ENCODE assay signal across 27 mouse cellular contexts in the genomic region with DNA sequence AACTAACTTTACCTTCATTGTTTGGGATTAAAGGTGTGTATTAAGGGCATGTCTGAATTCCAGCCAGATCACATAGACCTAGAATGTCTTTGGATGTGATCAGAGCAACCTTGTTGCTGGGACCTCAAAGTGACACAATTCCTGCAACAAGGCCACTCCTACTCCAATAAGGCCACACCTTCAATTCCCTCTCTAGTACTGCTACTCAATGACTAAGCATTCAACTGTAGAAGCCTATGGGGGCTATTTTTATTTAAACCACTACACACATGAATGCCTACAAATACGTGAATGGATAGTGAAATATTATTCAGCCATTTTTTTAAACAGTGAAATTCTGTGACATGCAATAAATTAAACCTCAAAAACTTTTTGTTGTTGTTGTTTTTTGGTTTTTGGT. TPM values are rescaled to one million over a fixed set of nuclear protein-coding genes. Genes with fewer than 3 reads are reported as not detected.
DNase-seq lines count a peak whose midpoint lies in the region; ATAC-seq and TF ChIP-seq lines count a peak whose summit lies in the region.
"Had no signal": no experiment of that assay in that cellular context is flagged by ENCODE, and none has a peak within 500 bp of the region (broad histone marks: within the 10 kb centered on the region; RNA-seq: fewer than 3 reads in every experiment).

No protein-coding gene starts in this region.

- peak; percentile 53; the same call in 1 of the 2 replicates for ATAC-seq in liver, embryonic 16.5 days (ENCODE audit: low read depth)
- peak; percentile 67; the same call in 1 of the 2 replicates for ATAC-seq in megakaryocyte-erythroid progenitor cell, adult 5-6 weeks (replicated peaks; ENCODE audit: low FRiP score, low TSS enrichment, poor library complexity, severe bottlenecking)
- ATAC-seq in forebrain, postnatal 0 days = no peak
- ATAC-seq: intestine, embryonic 16.5 days; liver, embryonic 12.5 days; midbrain, embryonic 15.5 days had no signal

- DNase-seq in liver = no peak
- DNase-seq in MEL-GATA-1-ER (ENCODE audit: extremely low read depth, low read depth) = peak; percentile 43
- DNase-seq in c-Kit-positive CD71-positive TER-119-positive erythroid progenitor cells, embryonic 14.5 days (ENCODE audit: low spot score) = peak; percentile 25
- no peak for DNase-seq in adrenal gland, postnatal 10 days
- no peak for DNase-seq in forebrain, postnatal 0 days
- DNase-seq in layer of hippocampus, adult 11-12 months (ENCODE audit: low spot score) = no peak
- DNase-seq: adrenal gland, postnatal 14 days; cerebellum, adult 2 months; gastrocnemius, postnatal 14 days; heart, adult 18-20 months; heart, postnatal 4 days; kidney, adult 9 months; kidney, postnatal 10 days; right cerebral cortex, postnatal 25 days had no signal

- no peak overlapping the region for H3K4me2 ChIP-seq in liver, embryonic 16.5 days (ENCODE audit: low read depth, low read length)
- H3K4me2 ChIP-seq in forebrain, postnatal 0 days (ENCODE audit: low read depth) = no peak overlapping the region
- H3K4me2 ChIP-seq: embryonic facial prominence, embryonic 13.5 days; heart, embryonic 11.5 days; hindbrain, embryonic 13.5 days; limb, embryonic 12.5 days; liver, embryonic 12.5 days; lung, embryonic 15.5 days; midbrain, embryonic 15.5 days; stomach, embryonic 15.5 days had no signal

- no peak for TF ChIP-seq CTCF in forebrain, postnatal 0 days (IDR thresholded peaks at IDR 0.05; ENCODE audit: low read depth)

- no peaks in the 10 kb centered on the region; the same call in 1 of the 2 replicates for H3K4me1 ChIP-seq in liver, embryonic 16.5 days (ENCODE audit: control insufficient read depth, low read depth, low read length)
- no peaks in the 10 kb centered on the region for H3K4me1 ChIP-seq in forebrain, postnatal 0 days (ENCODE audit: insufficient read depth)
- H3K4me1 ChIP-seq: embryonic facial prominence, embryonic 13.5 days; hindbrain, embryonic 13.5 days; limb, embryonic 12.5 days; lung, embryonic 15.5 days; midbrain, embryonic 10.5 days; midbrain, embryonic 15.5 days; stomach, embryonic 15.5 days had no signal

- no peak overlapping the region for H3K9ac ChIP-seq in liver, embryonic 16.5 days (ENCODE audit: low read depth, low read length)
- H3K9ac ChIP-seq in forebrain, postnatal 0 days = no peak overlapping the region
- H3K9ac ChIP-seq: embryonic facial prominence, embryonic 13.5 days; hindbrain, embryonic 13.5 days; limb, embryonic 12.5 days; liver, embryonic 12.5 days; lung, embryonic 15.5 days; midbrain, embryonic 15.5 days; stomach, embryonic 15.5 days had no signal

- no peak overlapping the region for H3K4me3 ChIP-seq in liver, embryonic 16.5 days (ENCODE audit: low read depth, low read length)
- no peak overlapping the region for H3K4me3 ChIP-seq in forebrain, postnatal 0 days (ENCODE audit: low read depth, low read length)
- H3K4me3 ChIP-seq: embryonic facial prominence, embryonic 13.5 days; hindbrain, embryonic 13.5 days; limb, embryonic 12.5 days; liver, embryonic 12.5 days; lung, embryonic 15.5 days; midbrain, embryonic 10.5 days; midbrain, embryonic 15.5 days; stomach, embryonic 15.5 days had no signal

- H3K36me3 ChIP-seq in liver, embryonic 16.5 days (ENCODE audit: control insufficient read depth, insufficient read depth) = no peaks in the 10 kb centered on the region
- H3K36me3 ChIP-seq in forebrain, postnatal 0 days (ENCODE audit: insufficient read depth) = no peaks in the 10 kb centered on the region
- H3K36me3 ChIP-seq: embryonic facial prominence, embryonic 13.5 days; hindbrain, embryonic 13.5 days; limb, embryonic 12.5 days; liver, embryonic 12.5 days; lung, embryonic 15.5 days; midbrain, embryonic 10.5 days; midbrain, embryonic 15.5 days; stomach, embryonic 15.5 days had no signal

- H3K9me3 ChIP-seq in liver, embryonic 16.5 days (replicated peaks; ENCODE audit: control insufficient read depth, low read length) = no peaks in the 10 kb centered on the region
- no peaks in the 10 kb centered on the region for H3K9me3 ChIP-seq in forebrain, postnatal 0 days (ENCODE audit: low read length)
- H3K9me3 ChIP-seq: embryonic facial prominence, embryonic 13.5 days; hindbrain, embryonic 13.5 days; limb, embryonic 12.5 days; liver, embryonic 12.5 days; lung, embryonic 15.5 days; midbrain, embryonic 10.5 days; midbrain, embryonic 15.5 days; stomach, embryonic 15.5 days had no signal

- H3K27me3 ChIP-seq in liver, embryonic 16.5 days (ENCODE audit: control insufficient read depth, insufficient read depth, low read depth, low read length) = no peaks in the 10 kb centered on the region
- H3K27me3 ChIP-seq in forebrain, postnatal 0 days (ENCODE audit: insufficient read depth, low read length) = no peaks in the 10 kb centered on the region
- H3K27me3 ChIP-seq: embryonic facial prominence, embryonic 13.5 days; hindbrain, embryonic 13.5 days; limb, embryonic 12.5 days; liver, embryonic 12.5 days; lung, embryonic 15.5 days; midbrain, embryonic 15.5 days; stomach, embryonic 15.5 days had no signal

- 29% methylated on average over 1 of the region's 1 CpGs for WGBS in liver, embryonic 16.5 days (ENCODE audit: insufficient replicate concordance)
- 85% methylated on average over 1 of the region's 1 CpGs for WGBS in forebrain, postnatal 0 days

- no peak overlapping the region for H3K27ac ChIP-seq in liver, embryonic 16.5 days (ENCODE audit: low read length)
- no peak overlapping the region for H3K27ac ChIP-seq in forebrain, postnatal 0 days (ENCODE audit: low read depth, low read length)
- H3K27ac ChIP-seq: embryonic facial prominence, embryonic 13.5 days; hindbrain, embryonic 13.5 days; limb, embryonic 12.5 days; lung, embryonic 15.5 days; midbrain, embryonic 10.5 days; midbrain, embryonic 15.5 days; stomach, embryonic 15.5 days had no signal

RNA-seq across cellular contexts. Expression of gene Smyd4, which starts 28.9 kb away (rescaled TPM):
- polyA plus RNA-seq in liver, embryonic 16.5 days (2015; fragmentation: Nextera tagmentation; extraction: Ambion mirVana) = 4.0 and 4.6 TPM in 2 replicates
- 4.0 and 12.1 TPM in 2 replicates for total RNA-seq in megakaryocyte-erythroid progenitor cell, adult 5-6 weeks (2014; fragmentation: Nextera tagmentation)
- total RNA-seq in megakaryocyte-erythroid progenitor cell, adult 5-6 weeks (2017) = 9.2 and 16.7 TPM in 2 replicates
- total RNA-seq in adrenal gland, postnatal 10 days (2021) = 1 to 10 TPM; 7.8 to 9.3 TPM
- 20.8 and 28.8 TPM in 2 replicates for total RNA-seq in forebrain, postnatal 0 days (2014; rRNA removed)
- polyA plus RNA-seq in forebrain, postnatal 0 days (2015; fragmentation: Nextera tagmentation; extraction: Ambion mirVana) = 13.9 and 21.5 TPM in 2 replicates

RNA-seq across cellular contexts. Expression of gene Rpa1, which starts 29.0 kb away (rescaled TPM):
- 78.6 and 82.2 TPM in 2 replicates for polyA plus RNA-seq in liver, embryonic 16.5 days (2015; fragmentation: Nextera tagmentation; extraction: Ambion mirVana)
- 96.8 and 101 TPM in 2 replicates for total RNA-seq in megakaryocyte-erythroid progenitor cell, adult 5-6 weeks (2014; fragmentation: Nextera tagmentation)
- 168 and 179 TPM in 2 replicates for total RNA-seq in megakaryocyte-erythroid progenitor cell, adult 5-6 weeks (2017)
- 10 to 100 TPM; 60.0 to 72.0 TPM for total RNA-seq in adrenal gland, postnatal 10 days (2021)
- total RNA-seq in forebrain, postnatal 0 days (2014; rRNA removed) = 41.6 and 58.5 TPM in 2 replicates
- 50.1 and 54.1 TPM in 2 replicates for polyA plus RNA-seq in forebrain, postnatal 0 days (2015; fragmentation: Nextera tagmentation; extraction: Ambion mirVana)

RNA-seq across cellular contexts. Expression of gene Serpinf1, which starts 45.4 kb away (rescaled TPM):
- polyA plus RNA-seq in liver, embryonic 16.5 days (2015; fragmentation: Nextera tagmentation; extraction: Ambion mirVana) = 363 and 402 TPM in 2 replicates
- 0.59 TPM in 1 of 2 replicates, not detected in the other for total RNA-seq in megakaryocyte-erythroid progenitor cell, adult 5-6 weeks (2014; fragmentation: Nextera tagmentation)
- 0.47 and 6.4 TPM in 2 replicates for total RNA-seq in megakaryocyte-erythroid progenitor cell, adult 5-6 weeks (2017)
- 100 to 1,000 TPM; 121 to 219 TPM for total RNA-seq in adrenal gland, postnatal 10 days (2021)
- total RNA-seq in forebrain, postnatal 0 days (2014; rRNA removed) = 43.0 and 53.3 TPM in 2 replicates
- 44.6 and 57.7 TPM in 2 replicates for polyA plus RNA-seq in forebrain, postnatal 0 days (2015; fragmentation: Nextera tagmentation; extraction: Ambion mirVana)
- total RNA-seq: neutrophil, adult 5-6 weeks had no signal

Comparison
In these comparisons a context has a peak if more than half of its experiments do, and no peak if none do; other contexts are left out.
1. DNase-seq: peak in MEL-GATA-1-ER (single experiment) and c-Kit-positive CD71-positive TER-119-positive erythroid progenitor cells, embryonic 14.5 days (single experiment); none in liver (single experiment), adrenal gland, postnatal 10 days (single experiment), forebrain, postnatal 0 days (single experiment) and layer of hippocampus, adult 11-12 months (single experiment).